In the genomic region with DNA sequence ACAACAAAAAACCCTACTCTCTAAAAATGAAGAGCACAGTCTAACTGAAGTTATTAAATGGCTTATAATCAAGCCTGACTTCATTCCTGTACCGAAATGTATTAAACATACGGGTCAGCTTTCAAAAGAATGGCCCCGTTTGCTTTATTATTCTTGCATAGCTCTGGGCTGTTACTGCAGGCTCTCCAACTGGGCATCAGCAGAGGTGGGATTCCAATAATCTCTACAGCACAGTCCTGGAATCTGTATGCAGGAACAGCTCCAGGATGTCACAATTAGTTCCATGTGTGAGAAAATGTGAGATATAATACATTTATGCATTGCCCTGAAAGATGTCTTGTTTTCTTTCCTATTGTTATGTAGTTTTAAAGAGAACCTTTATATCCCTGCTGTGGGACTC, we compare ENCODE assay signal across 21 mouse cellular contexts. TPM values are rescaled to one million over a fixed set of nuclear protein-coding genes. Genes with fewer than 3 reads are reported as not detected.
A peak's percentile ranks its signal among the peaks of the same experiment; 100 is the strongest.
DNase-seq lines count a peak whose midpoint lies in the region; ATAC-seq and TF ChIP-seq lines count a peak whose summit lies in the region.
"Had no signal": no experiment of that assay in that cellular context is flagged by ENCODE, and none has a peak within 500 bp of the region (broad histone marks: within the 10 kb centered on the region; RNA-seq: fewer than 3 reads in every experiment).

No protein-coding gene starts in this region.

- peaks cover 25% of the 10 kb centered on the region for H3K4me1 ChIP-seq in embryonic facial prominence, embryonic 10.5 days
- H3K4me1 ChIP-seq in embryonic facial prominence, embryonic 11.5 days (ENCODE audit: control insufficient read depth, insufficient read depth, low read length) = no peaks in the 10 kb centered on the region
- peaks cover 8% of the 10 kb centered on the region for H3K4me1 ChIP-seq in intestine, embryonic 16.5 days (ENCODE audit: control insufficient read depth, insufficient read depth, low read length)

- H3K27ac ChIP-seq in embryonic facial prominence, embryonic 10.5 days (replicated peaks) = no peak overlapping the region
- H3K27ac ChIP-seq in embryonic facial prominence, embryonic 11.5 days (replicated peaks; ENCODE audit: low read depth, low read length) = no peak overlapping the region
- no peak overlapping the region for H3K27ac ChIP-seq in gastrocnemius, adult 2 months
- H3K27ac ChIP-seq in intestine, embryonic 16.5 days (ENCODE audit: low read length) = no peak overlapping the region
- H3K27ac ChIP-seq: embryonic facial prominence, embryonic 13.5 days; forebrain, embryonic 13.5 days; forebrain, embryonic 15.5 days had no signal

- peak; percentile 23 for DNase-seq in embryo, embryonic 11 days
- DNase-seq in embryo, embryonic 10 days (ENCODE audit: low spot score) = no peak
- peak; percentile 8 for DNase-seq in embryonic facial prominence, embryonic 10.5 days (ENCODE audit: low spot score)
- DNase-seq in embryonic facial prominence, embryonic 11.5 days (ENCODE audit: low spot score) = peak; percentile 54
- DNase-seq in gastrocnemius, adult 2 months = no peak
- DNase-seq: adrenal gland, adult 2 months; adrenal gland, postnatal 10 days; adrenal gland, postnatal 25 days; cerebellum, adult 11 months; cerebellum, adult 18-20 months; cerebellum, adult 8-10 months; cerebellum, adult 9-11 months; cerebellum, postnatal 14 days; cerebellum, postnatal 36 days; forebrain, postnatal 0 days had no signal

- H3K4me3 ChIP-seq in embryonic facial prominence, embryonic 10.5 days = no peak overlapping the region
- no peak overlapping the region for H3K4me3 ChIP-seq in embryonic facial prominence, embryonic 11.5 days (ENCODE audit: low read depth, low read length)
- no peak overlapping the region for H3K4me3 ChIP-seq in gastrocnemius, adult 2 months
- H3K4me3 ChIP-seq in intestine, embryonic 16.5 days (ENCODE audit: low read length) = no peak overlapping the region
- H3K4me3 ChIP-seq: embryonic facial prominence, embryonic 13.5 days; forebrain, embryonic 13.5 days; forebrain, embryonic 15.5 days had no signal

- H3K9ac ChIP-seq in embryonic facial prominence, embryonic 11.5 days (replicated peaks; ENCODE audit: low read length) = no peak overlapping the region
- no peak overlapping the region for H3K9ac ChIP-seq in intestine, embryonic 16.5 days (ENCODE audit: low read depth, low read length)
- H3K9ac ChIP-seq: embryonic facial prominence, embryonic 13.5 days; forebrain, embryonic 13.5 days; forebrain, embryonic 15.5 days; forebrain, postnatal 0 days had no signal

- H3K4me2 ChIP-seq in embryonic facial prominence, embryonic 11.5 days (ENCODE audit: low read depth, low read length) = no peak overlapping the region
- no peak overlapping the region for H3K4me2 ChIP-seq in intestine, embryonic 16.5 days (ENCODE audit: low read depth, low read length)
- H3K4me2 ChIP-seq: embryonic facial prominence, embryonic 13.5 days; forebrain, embryonic 13.5 days; forebrain, embryonic 15.5 days had no signal

- whole genome bisulfite sequencing in embryonic facial prominence, embryonic 10.5 days = 57% methylated on average over 3 of the region's 3 CpGs
- WGBS in embryonic facial prominence, embryonic 11.5 days = 47% methylated on average over 3 of the region's 3 CpGs
- 73% methylated on average over 3 of the region's 3 CpGs for WGBS in intestine, embryonic 16.5 days

- TF ChIP-seq CTCF in gastrocnemius, adult 2 months (IDR thresholded peaks at IDR 0.05) = no peak

- H3K9me3 ChIP-seq in embryonic facial prominence, embryonic 10.5 days = no peaks in the 10 kb centered on the region
- H3K9me3 ChIP-seq in embryonic facial prominence, embryonic 11.5 days (replicated peaks; ENCODE audit: control insufficient read depth, low read length) = no peaks in the 10 kb centered on the region
- H3K9me3 ChIP-seq in intestine, embryonic 16.5 days (ENCODE audit: control insufficient read depth, low read length) = no peaks in the 10 kb centered on the region
- H3K9me3 ChIP-seq: embryonic facial prominence, embryonic 13.5 days; forebrain, embryonic 13.5 days; forebrain, embryonic 15.5 days had no signal

- H3K27me3 ChIP-seq in embryonic facial prominence, embryonic 10.5 days (replicated peaks; ENCODE audit: low read depth, poor library complexity, severe bottlenecking) = no peaks in the 10 kb centered on the region
- H3K27me3 ChIP-seq in embryonic facial prominence, embryonic 11.5 days (ENCODE audit: control insufficient read depth, insufficient read depth, low read length) = no peaks in the 10 kb centered on the region
- no peaks in the 10 kb centered on the region for H3K27me3 ChIP-seq in intestine, embryonic 16.5 days (replicated peaks; ENCODE audit: control insufficient read depth, insufficient read depth, low read length)
- H3K27me3 ChIP-seq: embryonic facial prominence, embryonic 13.5 days; forebrain, embryonic 13.5 days; forebrain, embryonic 15.5 days had no signal

- H3K36me3 ChIP-seq in embryonic facial prominence, embryonic 10.5 days (replicated peaks) = no peaks in the 10 kb centered on the region
- H3K36me3 ChIP-seq in embryonic facial prominence, embryonic 11.5 days (replicated peaks; ENCODE audit: control insufficient read depth, insufficient read depth, low read depth, low read length) = no peaks in the 10 kb centered on the region
- H3K36me3 ChIP-seq in intestine, embryonic 16.5 days (ENCODE audit: control insufficient read depth, insufficient read depth, low read length) = no peaks in the 10 kb centered on the region
- H3K36me3 ChIP-seq: embryonic facial prominence, embryonic 13.5 days; forebrain, embryonic 15.5 days had no signal

- ATAC-seq in embryonic facial prominence, embryonic 11.5 days (replicated peaks; ENCODE audit: insufficient number of reproducible peaks, low FRiP score, low TSS enrichment, low read depth) = no peak
- ATAC-seq in intestine, embryonic 16.5 days = no peak
- ATAC-seq: forebrain, embryonic 13.5 days; forebrain, embryonic 15.5 days; forebrain, postnatal 0 days had no signal

- intact Hi-C loops in gastrocnemius, adult 2 months (cut with DNase I) = no loop called here

RNA-seq across cellular contexts. Expression of gene Prickle2, which starts 38.4 kb away (rescaled TPM):
- polyA plus RNA-seq in embryonic facial prominence, embryonic 10.5 days (2016; fragmentation: Nextera tagmentation; extraction: Ambion mirVana) = 4.9 and 5.3 TPM in 2 replicates
- polyA plus RNA-seq in embryonic facial prominence, embryonic 11.5 days (2014; fragmentation: Nextera tagmentation; extraction: Ambion mirVana) = 4.1 TPM in 2 replicates
- total RNA-seq in gastrocnemius, adult 2 months (2021) = 1 to 10 TPM; 1.2 to 2.3 TPM
- polyA plus RNA-seq in intestine, embryonic 16.5 days (2015; fragmentation: Nextera tagmentation; extraction: Ambion mirVana) = 5.0 and 5.5 TPM in 2 replicates
- total RNA-seq: common myeloid progenitor, adult 5-6 weeks; MEL had no signal

Comparison
In these comparisons a context has a peak if more than half of its experiments do, and no peak if none do; other contexts are left out.
1. DNase-seq: peak in embryo, embryonic 11 days (single experiment), embryonic facial prominence, embryonic 10.5 days (single experiment) and embryonic facial prominence, embryonic 11.5 days (single experiment); none in embryo, embryonic 10 days (single experiment) and gastrocnemius, adult 2 months (single experiment).